Mouse (Mus musculus) spleen, postnatal 14 days (tissue): ENCODE measurements around the gene Olfr1511.
"Not testable (repeated sequence)": the region's sequence is repeated elsewhere in the genome, so short reads cannot be mapped to it uniquely, and the experiment has no call there.

Experiments used
- DNase-seq, 2 experiments: peaks; one replicate each; pipeline ENCODE4 v3.0.0; 2021 to 2022; ENCODE audit warnings: low spot score in 2 of 2

Gene Olfr1511

DNA sequence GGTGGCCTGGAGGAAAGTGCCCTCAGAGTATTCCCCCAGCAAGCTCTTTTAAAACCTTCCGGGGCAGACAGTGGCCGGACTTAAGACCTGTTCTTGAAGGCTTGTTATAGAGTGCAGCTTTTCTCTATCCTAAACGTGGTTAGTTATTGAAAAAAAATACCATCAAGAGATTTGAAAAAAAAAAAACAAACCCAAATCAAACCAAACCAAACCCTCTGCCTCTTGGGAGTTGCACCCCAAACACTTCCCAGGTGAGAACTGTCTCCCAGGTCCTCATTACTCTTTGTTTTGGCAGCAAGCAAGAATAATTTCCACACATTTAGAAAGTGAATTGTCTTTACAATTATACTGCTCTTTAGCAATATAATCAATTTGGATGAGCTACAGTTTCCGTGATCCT lies at the start of gene Olfr1511:
Gene Olfr1511, minus strand, starts transcription at position 101 of the 400 bp plus-strand sequence.
- DNase-seq = no peak

DNA sequence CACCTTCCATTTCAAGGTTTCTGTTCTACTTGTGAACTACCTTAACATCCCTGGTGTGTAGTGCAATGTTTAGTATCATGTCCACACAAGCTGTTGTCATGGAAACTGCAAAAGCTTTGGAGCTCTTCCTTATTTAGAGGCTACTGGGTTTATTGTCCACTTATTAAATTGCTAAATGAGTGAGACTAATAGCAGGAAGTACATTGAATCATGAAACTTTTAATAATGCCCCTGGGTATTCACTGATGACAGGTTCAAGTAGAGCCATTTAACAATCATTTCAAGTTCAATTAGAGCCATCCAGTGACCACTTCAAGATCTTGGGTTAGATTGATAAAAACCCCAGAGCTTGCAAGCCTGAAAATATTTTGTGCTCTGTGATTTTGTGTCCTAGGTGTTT lies 45.5 kb upstream of the Olfr1511 start, which contains the start of gene Olfr1509:
Gene Olfr1509, plus strand, starts transcription at position 301 of the 400 bp plus-strand sequence.
- no peak for DNase-seq

DNA sequence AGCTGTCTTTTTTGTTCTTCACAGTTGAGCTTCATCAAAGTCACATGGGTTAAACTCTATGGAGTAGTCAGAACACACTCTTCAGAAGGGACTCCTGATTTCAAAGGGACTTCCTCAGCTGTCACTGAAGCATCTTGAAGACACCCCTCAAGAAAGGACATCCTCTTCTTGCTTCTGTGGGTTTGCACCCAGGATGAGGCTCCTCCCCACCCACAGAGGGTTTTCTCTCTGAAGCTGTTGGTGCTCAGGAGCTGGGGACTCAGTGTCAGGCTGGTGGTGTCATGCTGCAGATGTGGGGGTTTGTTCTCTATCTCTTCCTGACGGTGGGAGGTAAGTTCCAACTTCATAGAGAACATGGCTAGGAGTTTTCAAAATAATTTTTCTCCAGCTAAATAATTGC lies 30.5 kb upstream of the Olfr1511 start:
- DNase-seq = no peak

DNA sequence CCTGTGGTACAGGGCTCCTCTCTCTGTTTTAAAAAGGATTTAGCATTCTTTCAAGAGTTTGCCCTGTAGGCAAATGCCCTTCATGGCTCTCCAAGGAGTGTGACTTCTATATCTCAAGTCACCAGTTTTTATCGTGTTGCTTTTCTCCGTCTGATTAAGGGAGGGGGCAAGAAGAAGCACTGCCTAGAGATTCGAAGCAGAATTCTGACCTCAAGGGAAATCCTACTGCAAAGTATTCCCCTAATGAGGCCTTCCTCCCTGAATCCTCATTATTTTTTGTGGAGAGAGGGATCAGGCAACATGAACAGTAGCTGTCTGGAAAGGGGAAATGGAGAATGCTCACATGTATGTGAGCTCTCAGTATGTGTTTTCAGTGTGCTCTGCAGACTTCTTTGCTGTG lies 17.1 kb upstream of the Olfr1511 start, which contains the start of gene Olfr1510:
Gene Olfr1510, minus strand, starts transcription at position 101 of the 400 bp plus-strand sequence.
- DNase-seq = no peak

DNA sequence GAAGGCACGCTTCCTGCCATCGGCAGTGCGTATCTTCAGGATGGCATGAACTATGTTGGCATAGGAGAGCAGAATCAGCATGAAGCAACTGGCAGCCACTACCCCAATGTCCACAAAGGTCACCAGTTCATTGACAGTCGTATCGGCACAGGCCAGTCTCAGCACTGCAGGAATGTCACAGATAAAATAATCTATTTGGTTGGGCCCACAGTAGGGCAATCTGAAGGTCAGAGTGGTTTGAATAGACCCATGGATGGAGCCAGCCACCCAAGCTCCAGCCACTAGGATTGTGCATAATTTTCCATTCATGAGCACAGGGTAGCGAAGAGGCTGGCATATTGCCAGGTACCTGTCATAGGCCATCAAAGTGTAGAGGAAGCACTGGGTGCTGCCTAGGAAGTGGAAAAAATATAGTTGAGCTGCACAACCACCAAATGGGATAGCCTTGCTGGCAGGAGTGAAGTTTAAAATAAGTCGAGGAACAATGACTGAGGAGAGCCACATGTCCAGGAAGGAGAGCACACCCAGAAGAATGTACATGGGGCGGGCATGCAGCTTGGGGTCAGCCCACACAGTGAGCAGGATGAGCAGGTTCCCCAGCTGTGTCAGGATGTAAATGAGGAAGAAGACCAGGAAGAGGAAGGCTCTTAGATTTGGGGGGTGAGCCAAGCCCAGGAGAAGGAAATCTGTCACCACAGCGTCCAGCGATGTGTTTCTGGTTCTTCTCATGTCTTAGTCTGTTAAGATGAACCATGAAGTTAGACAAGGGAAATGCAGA lies 13.2 kb upstream of the Olfr1511 start:
- not testable (repeated sequence) for DNase-seq

DNA sequence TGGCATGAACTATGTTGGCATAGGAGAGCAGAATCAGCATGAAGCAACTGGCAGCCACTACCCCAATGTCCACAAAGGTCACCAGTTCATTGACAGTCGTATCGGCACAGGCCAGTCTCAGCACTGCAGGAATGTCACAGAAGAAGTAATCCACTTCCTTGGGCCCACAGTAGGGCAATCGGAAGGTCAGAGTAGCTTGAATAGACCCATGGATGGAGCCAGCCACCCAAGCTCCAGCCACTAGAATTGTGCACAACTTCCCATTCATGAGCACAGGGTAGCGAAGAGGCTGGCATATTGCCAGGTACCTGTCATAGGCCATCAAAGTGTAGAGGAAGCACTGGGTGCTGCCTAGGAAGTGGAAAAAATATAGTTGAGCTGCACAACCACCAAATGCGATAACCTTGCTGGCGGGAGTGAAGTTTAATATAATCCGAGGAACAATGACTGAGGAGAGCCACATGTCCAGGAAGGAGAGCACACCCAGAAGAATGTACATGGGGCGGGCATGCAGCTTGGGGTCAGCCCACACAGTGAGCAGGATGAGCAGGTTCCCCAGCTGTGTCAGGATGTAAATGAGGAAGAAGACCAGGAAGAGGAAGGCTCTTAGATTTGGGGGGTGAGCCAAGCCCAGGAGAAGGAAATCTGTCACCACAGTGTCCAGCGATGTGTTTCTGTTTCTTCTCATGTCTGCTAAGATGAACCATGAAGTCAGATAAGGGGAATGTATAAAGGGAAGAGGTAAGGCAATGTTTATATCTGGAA lies 6.9 kb downstream of the Olfr1511 start:
- DNase-seq = not testable (repeated sequence)

DNA sequence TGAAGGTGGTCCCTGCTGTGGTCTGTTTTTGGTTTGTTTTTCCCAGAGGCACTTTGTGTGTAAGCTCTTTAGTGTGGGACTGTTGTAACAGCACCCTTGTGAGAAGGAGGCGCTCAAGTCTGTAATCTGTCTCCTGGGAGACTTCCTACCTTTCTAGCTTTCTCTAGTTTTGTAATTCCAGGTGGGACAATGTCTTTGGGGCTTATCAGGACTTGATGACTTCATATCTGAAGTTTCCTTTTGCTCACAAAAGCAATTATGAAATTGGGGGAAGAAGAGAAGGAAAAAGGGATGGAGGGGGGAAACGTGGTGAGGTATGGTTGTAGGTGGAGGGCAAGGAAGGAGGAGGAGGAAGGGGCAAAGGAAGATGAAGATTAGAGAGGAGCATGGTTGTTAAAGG lies 18.1 kb downstream of the Olfr1511 start, which contains the start of gene Olfr1512:
Gene Olfr1512, minus strand, starts transcription at position 101 of the 400 bp plus-strand sequence.
- DNase-seq = no peak

DNA sequence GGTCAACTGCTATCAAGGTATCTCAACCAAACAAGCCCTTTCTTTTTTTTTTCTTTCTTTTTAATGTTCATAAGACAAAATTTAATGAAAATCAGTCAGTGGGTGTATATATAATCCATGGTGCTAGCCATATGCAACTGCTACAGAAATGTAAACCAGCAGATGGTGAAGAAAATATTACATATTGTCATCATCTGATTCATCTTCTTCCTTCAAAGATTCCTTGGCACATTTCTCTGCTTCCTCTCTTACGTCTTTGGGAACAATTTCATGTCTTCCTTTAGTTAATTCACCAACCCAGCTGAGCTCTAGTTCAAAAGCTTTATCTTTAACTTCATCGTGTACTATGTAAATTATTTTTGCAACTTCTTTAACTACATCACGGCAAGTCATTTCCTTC lies 28.4 kb downstream of the Olfr1511 start:
- no peak for DNase-seq

DNA sequence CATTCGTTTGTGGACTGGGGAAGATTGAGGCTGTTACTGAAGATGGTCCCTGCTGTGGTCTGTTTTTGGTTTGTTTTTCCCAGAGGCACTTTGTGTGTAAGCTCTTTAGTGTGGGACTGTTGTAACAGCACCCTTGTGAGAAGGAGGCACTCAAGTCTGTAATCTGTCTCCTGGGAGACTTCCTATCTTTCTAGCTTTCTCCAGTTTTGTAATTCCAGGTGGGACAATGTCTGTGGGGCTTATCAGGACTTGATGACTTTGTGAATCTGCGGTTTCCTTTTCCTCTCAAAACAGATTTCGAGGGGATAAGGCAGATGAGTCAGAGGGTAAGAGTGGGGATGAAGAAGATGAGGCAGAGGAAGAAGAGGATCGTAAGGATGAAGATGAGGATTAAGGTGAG lies 40.9 kb downstream of the Olfr1511 start, which contains the start of gene Olfr1513:
Gene Olfr1513, minus strand, starts transcription at position 101 of the 400 bp plus-strand sequence.
- no peak for DNase-seq
